Mouse (Mus musculus): ENCODE measurements at regions not wholly inside any gene's neighbourhood (a gene's known extent, or its start where the extent isn't known, plus 50 kb on each side); places are given as distances from the start of the nearest gene placed in this dataset.

GRCm38 (mm10) chr2:19049877-19050731, 52.0 kb downstream of the 4930426L09Rik start:
- DNase-seq, result peak; percentile 84

DNA sequence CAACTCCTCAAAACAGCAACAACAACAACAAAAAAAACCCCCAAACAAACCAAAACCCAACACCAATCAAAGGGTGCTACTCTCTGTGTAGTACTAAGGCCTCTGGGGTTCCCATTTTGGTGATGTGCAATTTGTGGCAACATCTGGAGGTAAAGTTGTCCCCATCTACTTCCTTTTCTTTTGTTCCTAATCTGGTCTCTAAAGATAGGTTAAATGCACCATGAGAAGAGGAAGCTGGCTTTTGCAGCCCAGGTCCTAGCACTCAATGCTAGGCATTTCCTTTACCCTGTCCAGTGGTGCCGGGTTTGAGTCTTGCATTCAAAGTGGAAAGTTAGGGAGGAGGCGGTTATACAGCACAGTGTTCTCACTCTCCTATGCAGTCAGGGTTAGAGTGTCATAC, 57.4 kb downstream of the 4930426L09Rik start:
- peak; percentile 88 for DNase-seq

- peak; percentile 69 for DNase-seq
Measured at GRCm38 (mm10) chr2:19057859-19058258, 59.7 kb downstream of the 4930426L09Rik start.

DNA sequence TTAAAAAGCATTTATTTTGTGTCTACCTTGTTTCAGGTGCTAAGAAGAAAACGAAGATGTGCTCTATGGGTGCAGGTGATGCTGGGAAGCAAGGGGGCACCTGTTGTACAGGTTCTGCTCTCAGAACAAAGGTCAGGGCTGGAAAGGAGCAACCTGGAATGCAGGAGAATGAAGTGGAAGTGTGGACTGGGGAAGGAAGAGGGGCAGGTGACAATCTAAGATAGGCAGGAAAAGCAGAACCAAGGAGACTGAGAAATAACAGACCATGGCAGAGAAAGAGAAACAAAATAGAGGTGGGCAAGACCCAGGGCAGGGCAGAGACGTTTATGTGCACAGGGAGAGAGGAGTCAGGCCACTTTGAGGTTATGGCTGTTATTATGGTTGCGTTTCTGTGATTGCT, 60.6 kb downstream of the 4930426L09Rik start:
- DNase-seq, result peak; percentile 48

- peak; percentile 94 for DNase-seq
Measured at GRCm38 (mm10) chr2:19059246-19059645, 61.1 kb downstream of the 4930426L09Rik start.

- peak; percentile 18 for DNase-seq
Measured at GRCm38 (mm10) chr2:19060218-19060915, 62.2 kb downstream of the 4930426L09Rik start.

- DNase-seq, result peak; percentile 95
Measured at GRCm38 (mm10) chr2:19064560-19065362, 66.6 kb downstream of the 4930426L09Rik start.

GRCm38 (mm10) chr2:19065511-19065910, 67.4 kb downstream of the 4930426L09Rik start:
- DNase-seq, result peak; percentile 88

DNA sequence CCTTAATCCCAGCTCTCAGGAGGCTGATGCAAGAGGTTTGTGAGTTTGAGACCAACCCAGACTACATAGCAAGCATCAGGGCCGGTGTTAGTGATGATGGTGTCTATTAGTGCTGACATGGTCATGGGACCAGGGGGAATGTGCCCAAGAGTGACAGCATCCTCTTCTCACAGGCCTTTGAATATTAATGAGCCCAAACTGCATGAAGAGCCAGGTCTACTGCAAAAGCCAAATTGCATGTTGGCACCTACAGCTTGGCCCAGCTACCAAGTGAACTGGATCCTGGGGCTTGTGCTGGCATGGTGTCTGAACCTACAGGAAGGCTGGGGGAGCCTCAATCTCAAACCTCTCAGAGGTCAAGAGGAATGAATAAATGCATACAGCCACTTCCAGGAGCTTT, 70.0 kb downstream of the 4930426L09Rik start:
- DNase-seq, result peak; percentile 71

DNA sequence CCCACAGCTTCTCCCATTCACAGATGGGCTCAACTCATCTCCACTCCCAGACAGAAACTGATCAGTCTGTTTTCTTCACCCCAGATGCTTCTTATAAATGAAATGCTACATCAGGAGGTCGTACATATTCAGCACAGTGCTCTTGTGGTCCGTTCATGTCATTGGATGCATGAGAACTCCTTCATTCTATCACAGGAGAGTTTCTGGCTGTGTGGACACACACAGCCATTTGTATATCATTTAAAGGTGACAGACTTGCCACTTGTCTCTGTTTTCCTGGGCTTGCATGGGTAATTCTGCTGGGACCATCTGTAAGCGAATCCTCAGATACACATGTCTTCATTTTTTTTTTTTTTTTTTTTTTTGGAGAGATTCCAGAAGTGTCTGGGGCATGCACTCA, 85.7 kb downstream of the 4930426L09Rik start:
- DNase-seq, result no peak

- DNase-seq, result peak; percentile 15
Measured at GRCm38 (mm10) chr2:19085105-19085504, 87.0 kb downstream of the 4930426L09Rik start.

- no peak for DNase-seq
Measured at GRCm38 (mm10) chr2:19086167-19086566, 88.0 kb downstream of the 4930426L09Rik start.

DNA sequence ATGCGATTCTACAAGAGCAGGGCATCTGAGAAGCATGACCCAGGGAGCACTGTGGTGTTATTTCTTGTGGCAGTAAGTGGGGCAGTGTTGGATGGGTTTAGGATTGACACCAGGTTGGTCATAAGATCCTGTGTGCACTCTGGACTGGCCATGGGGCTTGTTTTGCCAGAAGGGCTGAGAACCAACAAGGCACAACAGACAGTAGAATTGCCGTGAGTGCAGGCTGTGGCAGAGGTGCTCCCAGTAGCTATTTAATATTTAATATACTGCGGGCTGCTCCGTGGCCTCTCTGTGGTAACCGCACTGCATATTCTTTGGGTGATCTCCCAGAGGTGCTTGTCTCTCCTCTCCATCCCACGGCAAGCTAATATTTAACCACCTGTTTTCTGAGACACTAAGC, 88.5 kb downstream of the 4930426L09Rik start:
- DNase-seq, result peak; percentile 85

- DNase-seq, result no peak
Measured at GRCm38 (mm10) chr2:19099384-19099783, 99.7 kb upstream of the Armc3 start.

DNA sequence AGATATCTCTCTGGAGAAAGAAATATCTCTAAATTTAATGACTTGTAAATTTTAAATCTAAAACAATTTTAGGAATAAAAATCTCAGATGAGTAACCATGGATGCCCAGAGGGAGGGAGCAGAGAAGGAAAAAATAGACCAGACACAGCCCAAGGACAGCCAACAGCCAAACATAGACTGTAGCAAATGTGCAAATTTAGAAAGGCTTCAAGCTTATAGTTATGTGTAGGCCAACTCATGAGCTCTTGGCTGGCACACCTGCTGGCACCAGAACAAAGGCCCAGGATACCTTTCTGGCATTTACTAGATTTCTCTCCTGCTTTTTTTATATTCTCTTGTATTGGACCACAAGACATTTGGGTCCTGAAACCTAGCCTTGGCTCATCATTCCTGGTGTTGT, 90.3 kb upstream of the Armc3 start:
- no peak for DNase-seq

GRCm38 (mm10) chr2:19119871-19120270, 79.2 kb upstream of the Armc3 start:
- no peak for DNase-seq

- peak; percentile 14 for DNase-seq
Measured at GRCm38 (mm10) chr2:19132864-19133263, 66.2 kb upstream of the Armc3 start.

GRCm38 (mm10) chr2:19142586-19142985, 56.5 kb upstream of the Armc3 start:
- DNase-seq, result peak; percentile 88

DNA sequence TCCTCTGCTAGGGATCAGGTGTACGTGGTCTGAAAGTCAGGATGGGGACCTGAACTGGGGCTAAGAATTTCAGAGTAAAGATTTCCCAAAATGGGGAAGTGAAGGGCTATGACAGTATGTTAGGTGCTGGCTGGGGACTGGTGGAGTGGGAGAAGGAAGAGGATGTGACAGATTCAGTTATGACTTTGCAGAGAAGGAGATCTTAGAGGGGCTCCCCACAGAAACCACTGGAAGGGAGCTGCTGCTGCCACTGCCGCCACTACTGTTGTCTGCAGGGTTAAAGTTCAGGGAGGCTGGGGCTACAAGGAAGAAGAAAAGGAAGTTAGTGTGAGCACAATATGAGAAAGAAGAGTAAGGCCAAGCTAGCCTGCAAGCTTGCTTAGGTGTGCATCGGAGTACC, 53.7 kb upstream of the Armc3 start:
- peak; percentile 89 for DNase-seq

- peak; percentile 93 for DNase-seq
Measured at GRCm38 (mm10) chr2:19145881-19146280, 53.2 kb upstream of the Armc3 start.

- peak; percentile 87 for DNase-seq
Measured at GRCm38 (mm10) chr2:19146289-19146688, 52.8 kb upstream of the Armc3 start.

DNA sequence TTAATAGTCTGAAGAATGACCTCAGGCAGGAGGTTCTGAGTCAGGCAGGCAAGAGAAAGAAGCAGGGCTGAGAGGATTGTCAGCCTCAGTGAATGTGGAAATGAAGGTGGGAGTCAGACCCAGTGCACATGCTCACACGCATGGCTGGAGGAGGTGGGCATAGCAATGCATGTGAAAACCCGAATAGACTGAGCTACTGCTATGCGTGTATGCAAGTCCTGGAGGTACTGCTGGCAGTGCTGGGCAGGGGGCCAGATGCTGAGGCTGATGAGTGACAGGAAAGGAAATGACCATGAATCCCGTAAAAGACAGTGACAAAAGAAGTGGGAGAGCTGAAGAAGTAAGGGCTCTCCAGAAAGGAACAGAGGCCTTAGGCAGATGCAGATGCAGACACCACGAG, 50.3 kb upstream of the Armc3 start:
- DNase-seq, result no peak
